Mouse (Mus musculus): ENCODE data around the gene Ppp1r9b.

Gene Ppp1r9b

DNA sequence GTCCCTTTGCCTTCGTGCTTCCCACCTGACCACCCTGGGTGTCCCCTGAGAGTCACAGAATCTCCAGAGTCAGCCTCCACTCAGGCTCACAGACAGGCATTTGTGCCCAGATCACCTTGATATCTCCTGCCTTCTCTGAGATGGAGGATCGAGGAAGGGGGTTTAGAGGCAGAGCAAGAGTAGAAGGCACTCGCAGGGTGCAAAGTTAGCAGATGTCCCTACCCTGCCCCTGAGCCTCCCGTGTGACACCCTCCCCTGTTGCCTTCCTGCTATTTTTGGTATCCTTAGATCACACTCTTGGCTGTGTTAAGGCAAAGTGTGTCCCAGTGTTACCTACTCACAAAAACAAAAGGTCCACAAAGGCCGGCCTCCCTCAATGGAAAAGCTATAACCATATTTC is 14.6 kb upstream of the Ppp1r9b start, which contains the start of gene Sgca:
TSS of gene Sgca (minus strand) at position 129 of the 400 bp plus-strand sequence.
- DNase-seq (ENCODE audit: low read depth, low spot score), result no peak

DNA sequence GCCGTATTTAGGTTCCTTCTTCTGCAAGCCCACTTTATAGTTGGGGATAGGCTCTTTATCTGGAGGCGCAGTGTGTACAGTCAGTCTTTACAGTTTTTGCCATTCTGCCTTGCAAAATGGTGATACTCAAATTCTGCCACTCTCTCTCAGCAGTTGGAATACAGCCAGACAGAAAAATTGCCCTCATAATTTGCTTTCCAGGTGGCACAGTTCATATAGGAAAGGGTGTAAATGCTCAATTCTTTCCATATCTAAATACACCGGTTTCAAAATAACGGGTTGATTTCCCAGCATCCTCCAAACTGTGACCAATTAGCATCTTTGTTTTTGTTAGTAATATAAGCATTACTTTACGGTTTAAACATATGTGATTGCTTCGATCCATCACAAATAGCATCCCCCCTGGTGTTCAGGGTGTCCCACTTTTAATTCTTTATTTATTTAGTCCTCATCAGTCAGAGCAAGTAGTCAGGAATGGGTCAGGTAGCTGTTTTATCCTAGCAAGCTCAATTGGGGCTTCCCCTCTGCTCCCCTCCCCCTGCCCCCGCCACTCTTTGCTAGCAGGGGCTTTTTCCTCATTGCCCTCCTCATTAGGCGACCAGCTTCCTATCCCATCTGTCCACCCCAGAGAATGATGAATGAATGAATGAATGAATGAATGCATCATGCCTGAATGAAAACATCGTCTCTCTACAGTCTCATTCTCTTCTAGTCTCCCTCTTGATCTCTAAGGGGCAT is 12.5 kb upstream of the Ppp1r9b start:
- no peak for DNase-seq (ENCODE audit: low read depth, low spot score)

DNA sequence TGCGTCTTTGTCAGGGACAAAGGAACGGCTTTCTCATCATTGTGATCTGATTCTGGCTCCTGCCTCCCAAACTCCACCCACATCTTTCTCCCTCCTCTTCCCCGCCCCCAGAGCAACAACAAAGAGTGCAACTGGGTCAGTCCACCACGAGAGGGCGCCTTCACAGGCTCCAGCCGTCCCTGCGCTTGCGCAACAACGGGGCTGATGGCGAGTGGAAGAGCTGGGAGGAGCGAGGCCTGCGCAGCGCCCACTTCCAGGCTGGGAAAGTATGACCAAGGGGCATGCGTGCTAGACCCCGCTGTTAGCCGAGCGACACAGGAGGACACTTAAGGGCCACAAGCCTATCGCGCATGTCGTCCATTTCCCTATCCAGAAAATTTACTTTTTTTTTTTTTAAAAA is 11.9 kb upstream of the Ppp1r9b start:
- peak; percentile 91 for DNase-seq (ENCODE audit: low read depth, low spot score)

DNA sequence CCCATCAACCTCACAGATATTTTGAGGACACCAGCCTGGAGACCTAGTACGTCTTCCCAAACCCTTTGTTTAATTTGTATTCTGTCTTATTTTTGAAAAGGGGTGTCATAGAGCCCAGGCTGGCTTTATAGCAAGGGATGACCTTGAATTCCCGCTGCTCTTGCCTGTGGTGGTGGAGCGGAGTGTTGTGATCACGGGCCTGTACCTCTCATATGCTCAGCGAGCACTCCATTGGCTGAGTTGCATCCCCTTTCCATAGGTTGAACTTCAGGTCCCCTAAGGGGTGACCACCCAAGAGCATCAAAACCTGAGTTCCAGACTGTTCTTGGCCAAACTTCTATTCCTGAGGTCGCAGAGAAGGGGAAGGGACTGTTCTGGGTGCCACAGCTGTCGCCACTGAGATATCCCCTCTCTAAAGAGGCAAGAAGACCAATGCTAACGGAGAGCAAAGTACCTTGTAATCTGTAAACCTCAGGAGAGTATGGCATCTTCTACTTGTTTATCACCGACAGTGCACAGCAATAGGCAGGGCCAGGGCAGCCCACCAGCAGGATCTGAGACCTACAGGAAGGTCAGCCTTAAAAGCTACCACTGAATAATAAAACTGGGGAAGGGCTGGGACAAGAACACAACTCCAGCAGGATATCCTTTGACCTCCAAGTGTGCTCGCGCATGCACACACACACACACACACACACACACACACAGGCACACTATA is 11.2 kb upstream of the Ppp1r9b start:
- no peak for DNase-seq (ENCODE audit: low read depth, low spot score)

DNA sequence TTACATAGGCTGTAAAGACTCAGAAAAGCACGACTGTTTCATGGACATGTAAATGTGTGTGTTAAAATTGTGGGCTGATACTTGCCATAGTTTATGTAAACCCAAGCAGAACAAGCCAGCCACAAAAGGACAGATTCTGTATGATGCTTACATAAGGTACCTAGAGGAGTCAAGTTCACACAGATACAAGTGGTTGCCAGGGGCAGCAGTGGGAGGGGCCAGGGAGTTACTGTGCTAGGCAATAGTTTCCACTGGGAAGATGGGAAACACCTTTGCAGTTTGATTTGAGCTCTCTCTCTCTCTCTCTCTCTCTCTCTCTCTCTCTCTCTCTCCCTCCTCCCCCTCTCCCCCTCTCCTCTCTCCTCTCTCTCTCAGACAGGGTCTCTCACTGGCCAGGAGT is 5.7 kb upstream of the Ppp1r9b start:
- DNase-seq (ENCODE audit: low read depth, low spot score), result no peak

DNA sequence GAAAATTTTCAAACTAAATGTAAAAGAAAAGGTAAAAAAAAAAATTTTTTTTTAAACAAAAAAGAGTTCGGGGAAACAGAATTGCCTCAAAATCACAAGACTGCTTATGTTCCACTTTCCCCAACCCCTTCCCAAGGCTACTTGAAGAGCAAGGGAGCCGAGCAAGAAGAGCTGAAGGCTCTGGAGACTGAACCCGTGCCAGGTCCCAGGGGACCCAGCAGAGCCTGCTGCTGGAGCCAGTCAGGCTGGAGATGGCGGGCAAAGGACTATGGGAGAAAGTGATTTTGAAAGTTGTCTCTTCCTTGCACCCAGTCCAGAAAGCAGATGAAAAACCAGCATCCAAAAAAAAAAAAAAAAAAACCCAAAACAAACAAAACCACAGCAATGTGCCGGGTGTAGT is 5.0 kb upstream of the Ppp1r9b start:
- DNase-seq (ENCODE audit: low read depth, low spot score), result no peak

DNA sequence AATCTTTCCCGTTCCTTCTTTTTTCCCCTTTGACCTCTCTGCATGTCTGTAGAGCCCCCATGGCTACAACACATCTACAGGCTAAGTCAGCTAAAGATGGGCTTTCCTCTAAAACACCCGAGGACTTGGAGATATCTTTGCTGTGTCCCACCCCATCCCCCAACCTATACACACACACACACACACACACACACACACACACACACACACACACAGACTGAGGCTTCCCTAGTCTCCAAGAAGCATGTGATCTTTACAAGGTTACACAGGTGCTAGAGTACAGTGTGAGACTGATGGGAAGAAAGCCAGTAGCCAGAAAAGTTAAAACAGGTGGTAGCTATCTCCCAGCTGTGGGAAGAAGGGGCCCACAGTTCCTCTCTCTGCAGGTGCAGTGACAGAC is 4.4 kb upstream of the Ppp1r9b start:
- no peak for DNase-seq (ENCODE audit: low read depth, low spot score)

DNA sequence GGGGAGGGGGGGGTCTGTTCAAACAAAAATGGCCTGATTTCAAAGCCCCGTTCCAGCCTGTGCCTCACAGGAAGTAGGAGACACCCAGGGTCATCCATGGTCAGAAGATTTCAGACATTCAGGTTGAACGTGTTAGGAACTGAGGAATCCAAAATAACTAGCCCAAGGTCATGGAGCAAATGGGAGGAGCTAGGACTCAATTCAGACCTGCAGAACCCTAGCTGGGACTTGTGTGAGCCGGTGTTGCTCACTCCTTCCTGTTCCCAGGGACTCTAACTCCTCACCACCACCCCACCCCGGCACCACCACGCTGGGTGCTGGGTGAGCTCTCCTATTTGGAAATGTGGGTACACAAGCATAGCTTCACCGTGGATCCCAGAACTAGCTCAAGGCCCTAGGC is 3.5 kb upstream of the Ppp1r9b start:
- DNase-seq (ENCODE audit: low read depth, low spot score), result no peak

DNA sequence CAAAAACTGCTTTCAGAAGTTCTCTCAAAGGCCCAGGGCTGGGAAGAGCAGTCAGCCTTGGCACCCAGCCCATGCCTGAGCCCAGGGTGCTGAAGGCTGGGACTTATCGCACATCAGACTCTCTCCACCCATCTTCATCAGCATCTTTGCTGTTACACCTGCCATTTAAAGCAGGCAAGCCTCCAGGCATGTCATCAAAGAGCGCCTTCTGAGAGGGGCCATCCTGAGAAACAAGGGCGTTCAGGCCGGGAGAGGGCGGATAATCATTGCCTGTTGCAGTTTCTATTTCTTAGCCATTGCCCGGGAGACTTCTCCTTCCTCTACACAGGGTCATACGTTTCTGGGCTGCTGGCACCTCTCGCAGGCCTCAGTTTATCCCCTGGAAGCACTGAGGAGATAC is 3.0 kb upstream of the Ppp1r9b start:
- DNase-seq (ENCODE audit: low read depth, low spot score), result no peak

DNA sequence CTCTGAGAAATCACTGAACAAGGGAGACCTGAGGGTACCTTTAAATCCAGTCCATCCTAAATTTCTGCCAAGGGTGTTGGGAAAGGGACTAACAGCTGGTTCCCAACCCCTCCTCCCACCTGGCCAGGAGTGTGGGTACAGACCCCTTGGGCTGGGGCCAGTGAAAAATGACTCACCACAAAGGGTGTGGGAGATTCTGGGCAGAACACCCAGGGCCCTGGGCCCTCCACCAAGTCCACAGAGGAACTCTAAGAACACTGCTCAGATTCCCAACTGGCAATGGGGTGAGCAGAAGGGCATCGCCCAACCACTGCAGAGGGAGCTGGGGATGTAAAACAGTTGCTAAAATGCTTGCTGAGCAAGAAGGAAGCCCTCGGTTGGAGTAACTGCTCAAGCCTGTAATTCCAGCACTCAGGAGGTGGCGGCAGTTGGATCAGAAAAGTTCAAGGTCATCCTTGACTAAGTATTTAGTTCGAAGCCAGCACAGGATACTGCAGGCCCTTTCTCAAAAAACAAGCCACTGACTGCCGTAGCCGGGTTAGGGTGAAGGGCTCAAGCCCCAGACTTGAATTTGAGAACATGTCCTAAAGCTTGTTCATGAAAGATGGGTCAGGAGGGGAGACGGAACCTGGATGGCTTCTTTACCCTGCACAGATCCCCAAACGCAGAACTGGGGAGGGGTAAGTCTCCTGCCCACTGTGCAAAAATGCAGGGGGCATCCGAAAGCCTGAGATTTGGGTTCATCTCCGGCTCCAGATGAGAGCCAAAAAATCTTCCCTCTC is 1.9 kb upstream of the Ppp1r9b start:
- DNase-seq (ENCODE audit: low read depth, low spot score), result no peak

DNA sequence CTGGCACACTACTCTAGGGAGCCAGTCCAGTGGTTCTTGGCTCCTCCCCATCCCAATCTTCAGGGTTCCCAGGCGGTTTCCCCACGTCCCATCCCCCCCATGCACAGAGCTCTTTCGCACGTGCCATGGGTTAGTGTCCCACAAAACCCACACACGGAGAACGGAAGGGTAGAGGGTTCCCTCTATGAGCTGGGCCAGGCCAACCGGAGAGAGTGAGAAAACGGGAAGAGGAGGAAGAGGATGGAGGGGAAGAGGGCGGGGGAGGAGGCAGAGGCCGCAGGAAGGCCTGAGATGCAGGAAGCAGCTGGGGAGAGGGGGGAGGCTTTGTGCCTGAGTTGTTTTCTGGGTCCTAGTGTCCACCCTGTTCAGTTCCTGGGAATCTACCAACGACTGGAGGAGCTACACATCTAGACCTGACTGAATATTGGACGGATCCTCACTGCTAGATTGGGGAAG is 1.2 kb upstream of the Ppp1r9b start:
- DNase-seq (ENCODE audit: low read depth, low spot score), result peak; percentile 86

DNA sequence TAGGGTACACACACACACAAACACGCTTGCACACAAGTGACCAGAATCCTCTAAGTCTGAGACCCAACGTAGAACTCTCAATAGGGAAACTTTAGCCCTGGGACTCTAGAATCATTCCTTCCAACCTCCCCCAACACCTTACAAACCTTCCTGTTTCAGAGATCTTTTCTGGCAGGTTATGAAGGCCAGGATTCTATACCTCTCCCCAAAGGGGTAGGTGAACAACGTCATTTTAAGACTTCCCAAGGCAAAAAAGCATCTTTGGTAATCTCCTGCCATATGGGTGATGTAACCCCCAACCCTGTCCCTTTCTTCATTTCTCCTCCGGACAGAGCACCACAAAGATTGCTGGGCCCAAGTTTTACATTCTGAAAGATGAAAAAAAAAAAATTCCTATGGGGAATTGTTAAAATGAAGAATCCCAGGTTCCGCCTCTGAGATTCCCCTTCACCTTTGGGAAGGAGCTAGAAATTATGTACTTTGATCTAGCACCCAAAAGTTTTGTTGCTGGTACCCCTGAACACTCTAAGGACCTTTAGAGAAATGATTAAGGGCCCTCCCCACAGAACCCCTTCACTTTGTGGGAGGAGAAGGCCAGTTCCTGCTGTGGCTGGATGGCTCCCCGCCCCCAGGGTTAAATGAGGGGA is 610 bp upstream of the Ppp1r9b start:
- DNase-seq (ENCODE audit: low read depth, low spot score), result no peak

DNA sequence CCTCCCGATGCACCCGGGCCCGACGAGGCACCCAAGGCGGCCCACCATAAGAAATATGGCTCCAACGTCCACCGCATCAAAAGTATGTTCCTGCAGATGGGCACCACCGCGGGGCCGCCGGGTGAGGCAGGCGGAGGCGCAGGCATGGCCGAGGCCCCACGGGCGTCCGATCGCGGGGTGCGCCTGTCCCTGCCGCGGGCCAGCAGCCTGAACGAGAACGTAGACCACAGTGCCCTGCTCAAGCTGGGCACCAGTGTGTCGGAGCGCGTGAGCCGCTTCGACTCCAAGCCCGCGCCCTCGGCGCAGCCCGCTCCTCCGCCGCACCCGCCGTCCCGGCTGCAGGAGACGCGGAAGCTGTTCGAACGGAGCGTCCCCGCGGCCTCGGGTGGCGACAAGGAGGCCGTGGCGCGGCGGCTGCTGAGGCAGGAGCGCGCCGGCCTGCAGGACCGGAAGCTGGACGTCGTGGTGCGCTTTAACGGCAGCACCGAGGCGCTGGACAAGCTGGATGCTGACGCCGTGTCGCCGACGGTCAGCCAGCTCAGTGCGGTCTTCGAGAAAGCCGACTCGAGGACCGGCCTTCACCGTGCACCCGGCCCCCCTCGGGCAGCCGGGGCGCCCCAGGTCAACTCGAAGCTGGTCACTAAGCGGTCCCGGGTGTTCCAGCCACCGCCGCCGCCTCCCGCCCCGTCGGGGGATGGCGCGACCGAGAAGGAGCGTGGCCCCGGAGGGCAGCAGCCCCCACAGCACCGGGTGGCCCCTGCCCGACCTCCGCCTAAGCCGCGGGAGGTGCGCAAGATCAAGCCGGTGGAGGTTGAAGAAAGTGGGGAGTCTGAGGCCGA is 1.0 kb downstream of the Ppp1r9b start:
- no peak for DNase-seq (ENCODE audit: low read depth, low spot score)

DNA sequence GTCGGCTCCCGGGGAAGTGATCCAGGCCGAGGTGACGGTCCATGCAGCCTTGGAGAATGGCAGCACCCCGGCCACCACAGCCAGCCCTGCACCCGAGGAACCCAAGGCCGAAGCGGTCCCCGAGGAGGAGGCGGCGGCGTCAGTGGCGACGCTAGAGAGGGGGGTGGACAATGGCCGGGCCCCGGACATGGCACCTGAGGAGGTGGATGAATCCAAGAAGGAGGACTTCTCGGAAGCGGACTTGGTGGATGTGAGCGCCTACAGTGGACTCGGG is 1.6 kb downstream of the Ppp1r9b start:
- no peak for DNase-seq (ENCODE audit: low read depth, low spot score)

DNA sequence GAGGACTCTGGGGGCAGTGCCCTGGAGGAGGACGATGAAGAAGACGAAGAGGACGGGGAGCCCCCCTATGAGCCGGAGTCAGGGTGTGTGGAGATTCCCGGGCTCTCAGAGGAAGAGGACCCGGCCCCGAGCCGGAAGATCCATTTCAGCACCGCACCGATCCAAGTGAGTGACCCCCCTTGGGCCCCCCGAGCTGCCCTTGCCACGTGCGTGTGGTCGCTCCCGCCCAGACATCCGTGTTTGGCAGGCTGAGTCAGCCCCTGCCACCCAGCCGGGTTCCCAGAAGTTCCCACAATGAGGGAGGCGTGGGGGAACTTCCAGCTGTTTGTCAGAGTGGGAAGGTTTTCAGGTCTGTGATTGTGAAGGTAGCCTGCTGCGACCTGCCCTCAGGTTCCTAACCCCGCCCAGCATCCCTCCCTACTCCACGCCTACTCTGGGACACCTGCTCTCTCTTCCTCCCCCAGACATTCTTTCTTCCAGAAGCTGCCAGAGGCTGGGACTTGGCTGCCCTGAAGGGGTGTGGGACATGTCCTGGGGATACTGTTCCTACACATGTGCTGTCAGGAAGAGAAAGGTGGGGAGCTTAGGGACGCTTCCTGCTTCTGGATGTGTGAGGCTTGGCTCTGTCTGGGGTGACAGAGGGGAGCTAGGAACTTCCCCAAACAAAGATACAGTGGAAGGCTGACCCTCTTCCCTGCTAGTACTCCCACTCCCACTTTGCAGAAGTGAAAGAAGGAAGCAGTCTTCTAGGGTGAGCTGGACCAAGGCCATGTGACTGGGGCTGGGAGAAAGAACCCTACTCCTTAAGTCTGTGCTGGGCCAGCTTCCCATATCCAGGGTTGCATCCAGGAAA is 2.1 kb downstream of the Ppp1r9b start:
- DNase-seq (ENCODE audit: low read depth, low spot score), result no peak

DNA sequence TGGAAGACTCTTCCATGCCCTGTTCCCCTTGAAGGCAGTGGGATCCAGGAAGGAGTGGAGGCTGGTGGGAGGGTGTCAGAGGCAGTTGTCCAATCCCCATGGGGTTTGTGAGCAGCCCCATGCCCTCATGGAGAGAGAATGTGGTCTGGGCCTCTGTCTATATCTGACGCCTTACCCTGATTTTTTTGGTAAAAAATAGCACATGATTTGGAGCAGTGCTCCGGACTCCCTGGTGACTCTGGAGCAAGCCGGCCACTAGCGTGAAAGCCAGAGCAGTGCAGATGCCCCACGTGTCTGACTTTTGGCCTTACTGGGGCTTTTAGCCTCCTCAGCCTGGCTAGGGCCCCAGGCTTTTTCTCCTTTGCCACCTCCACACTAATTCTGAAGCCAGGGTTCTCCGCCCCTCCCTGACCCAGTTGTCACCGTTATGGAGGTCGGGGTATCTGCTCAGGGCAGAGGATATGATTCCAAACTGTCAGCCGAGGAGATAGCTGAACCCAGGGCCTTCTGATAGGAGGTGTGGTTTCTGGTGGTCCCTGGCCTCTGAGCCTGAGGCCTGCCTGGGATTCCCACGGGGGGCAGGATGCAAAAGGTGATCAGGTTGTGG is 3.5 kb downstream of the Ppp1r9b start:
- no peak for DNase-seq (ENCODE audit: low read depth, low spot score)

DNA sequence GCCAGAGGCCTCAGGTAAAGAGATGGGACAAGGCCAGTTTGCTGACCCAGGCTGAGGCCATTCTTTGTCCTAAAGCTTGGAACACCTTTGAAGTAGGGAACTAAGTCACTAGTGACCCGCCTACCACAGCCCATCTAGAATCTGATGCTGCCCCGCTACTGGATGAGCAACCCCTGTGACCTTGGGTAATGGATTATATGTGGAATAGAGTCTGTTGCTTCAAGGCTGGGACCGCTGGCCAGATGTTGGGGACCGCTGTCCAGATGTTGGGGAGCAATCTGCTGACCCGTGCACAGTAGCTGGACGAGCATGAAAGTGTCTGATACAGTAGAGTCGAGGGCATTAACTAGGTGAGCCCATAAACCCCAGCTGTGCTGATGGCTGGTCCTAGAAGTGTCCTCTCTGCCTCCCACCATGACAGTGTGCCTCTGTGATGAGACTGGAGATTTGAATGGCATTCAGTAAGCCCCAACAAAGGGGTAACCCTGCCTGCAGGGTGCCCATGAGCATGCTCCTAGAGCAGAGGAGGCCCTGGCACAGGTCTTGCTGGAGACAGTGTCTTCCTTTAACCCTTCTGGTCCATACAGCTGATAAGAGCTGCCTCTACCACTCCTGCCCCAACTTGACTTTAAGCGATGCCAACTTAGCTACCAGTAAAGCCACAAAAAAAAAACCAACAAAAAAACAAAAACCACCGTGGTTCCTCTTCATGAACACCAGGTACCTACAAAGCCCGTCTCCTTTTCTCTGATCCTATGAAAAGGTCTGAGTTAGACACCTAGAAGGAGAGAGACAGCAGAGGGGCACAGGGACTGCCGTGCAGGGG is 4.3 kb downstream of the Ppp1r9b start:
- no peak for DNase-seq (ENCODE audit: low read depth, low spot score)

DNA sequence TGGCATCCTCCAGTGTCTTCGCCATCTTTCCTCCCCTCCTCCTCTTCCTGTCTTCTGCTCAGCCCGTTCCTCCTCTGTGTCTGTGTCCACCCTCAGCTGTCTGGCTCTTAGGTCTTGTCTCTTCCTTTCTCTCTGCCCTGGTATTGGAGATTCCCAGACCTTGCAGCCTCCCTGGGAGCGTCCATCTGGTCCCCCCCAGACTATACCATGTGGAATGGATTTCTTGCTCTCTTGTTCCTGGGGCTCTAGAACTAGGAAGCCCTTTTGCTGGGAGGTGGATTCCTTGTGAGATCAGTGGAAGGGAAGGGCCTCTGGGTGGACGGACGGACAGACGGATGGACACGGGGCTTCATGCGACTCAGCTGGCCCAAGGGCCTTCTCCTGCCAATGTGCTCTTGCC is 5.3 kb downstream of the Ppp1r9b start:
- no peak for DNase-seq (ENCODE audit: low read depth, low spot score)

DNA sequence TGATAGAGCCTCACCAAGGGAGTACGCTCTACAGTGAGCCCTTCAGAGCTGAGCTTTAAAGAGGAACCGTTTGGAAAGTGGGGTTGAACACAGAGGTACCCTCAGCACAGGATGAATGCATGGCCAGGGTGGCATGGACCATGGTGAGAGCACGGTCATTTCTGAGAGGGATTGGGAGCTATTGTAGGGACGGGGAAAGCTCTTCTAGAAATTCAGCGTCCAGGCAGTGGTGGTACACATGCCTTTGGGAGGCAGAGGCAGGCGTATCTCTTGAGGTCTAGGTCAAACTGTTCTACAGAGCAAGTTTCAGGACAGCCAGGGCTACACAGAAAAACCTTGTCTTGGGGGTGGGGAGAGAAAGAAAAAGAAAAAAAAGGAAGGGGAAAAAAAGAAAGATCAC is 6.1 kb downstream of the Ppp1r9b start:
- DNase-seq (ENCODE audit: low read depth, low spot score), result no peak

Data from retina, adult 2 months (tissue).